Mouse (Mus musculus) heart, adult 8-10 months (tissue): ENCODE results near the gene Pitpnm2. TPM values are rescaled to one million over a fixed set of nuclear protein-coding genes. Genes with fewer than 3 reads are reported as not detected.

Experiments used
- DNase-seq: peaks from one replicate; pipeline ENCODE4 v3.0.0; 2022; ENCODE audit warnings: low spot score
- total RNA-seq, 4 experiments: library from RNA; stranded (reverse); gene quantifications; 2 replicates each; pipeline ENCODE4 v1.2.4; 2022

The Pitpnm2 gene
- total RNA-seq, 4 experiments from 2014 or later = 39.8 to 52.2 (median 44.5) TPM

DNA sequence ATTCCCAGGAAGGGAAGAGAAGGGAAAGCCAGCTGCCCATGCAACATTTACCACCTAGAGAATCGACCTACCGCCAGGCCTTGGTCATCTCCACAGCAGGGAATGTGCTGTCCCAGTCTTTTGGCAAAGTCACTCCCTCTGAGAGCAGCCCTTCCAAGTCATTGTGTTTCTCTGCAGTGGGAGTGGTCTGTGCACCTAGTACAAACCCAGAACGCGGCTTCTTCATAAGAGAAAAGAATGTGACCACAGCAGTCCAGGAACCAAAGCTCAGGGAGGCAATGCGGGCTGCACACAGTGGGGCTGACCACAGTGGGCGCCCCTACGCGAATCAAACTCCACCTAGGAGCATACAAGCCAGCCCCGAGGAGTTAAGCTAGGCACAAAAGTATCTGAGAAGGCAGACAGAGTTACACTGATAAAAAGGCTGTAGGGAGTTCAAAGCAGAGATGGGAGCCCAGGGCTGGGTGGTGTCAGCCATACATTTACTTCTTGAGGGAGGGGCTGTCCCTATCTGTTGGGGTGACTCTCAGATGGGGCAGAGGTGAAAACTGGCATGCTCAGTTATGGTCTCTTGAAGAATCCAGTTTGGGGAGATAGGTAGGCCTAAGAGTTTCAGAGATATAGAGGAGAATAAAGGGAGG lies 1.5 kb downstream of the Pitpnm2 start:
- DNase-seq = peak; percentile 65

DNA sequence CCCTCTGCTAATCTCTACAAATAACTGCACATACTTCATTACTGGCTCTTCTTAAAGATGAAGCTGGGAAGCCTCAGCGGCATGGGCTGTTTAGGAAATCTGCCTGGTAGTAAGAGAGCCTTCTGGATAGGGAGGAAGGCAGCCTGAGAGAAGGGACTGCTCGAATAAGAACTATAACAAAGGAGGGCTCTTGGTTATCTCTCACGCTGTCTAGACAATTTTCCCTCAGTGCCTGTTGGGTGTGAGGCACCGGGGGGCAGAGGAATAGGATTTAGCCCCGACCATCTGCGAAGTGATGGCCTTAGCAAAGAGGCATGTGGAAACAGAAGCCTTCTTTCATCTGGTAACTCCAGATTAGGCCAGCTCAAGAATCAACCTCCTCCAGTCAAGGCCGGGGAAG lies 2.3 kb downstream of the Pitpnm2 start:
- no peak for DNase-seq

DNA sequence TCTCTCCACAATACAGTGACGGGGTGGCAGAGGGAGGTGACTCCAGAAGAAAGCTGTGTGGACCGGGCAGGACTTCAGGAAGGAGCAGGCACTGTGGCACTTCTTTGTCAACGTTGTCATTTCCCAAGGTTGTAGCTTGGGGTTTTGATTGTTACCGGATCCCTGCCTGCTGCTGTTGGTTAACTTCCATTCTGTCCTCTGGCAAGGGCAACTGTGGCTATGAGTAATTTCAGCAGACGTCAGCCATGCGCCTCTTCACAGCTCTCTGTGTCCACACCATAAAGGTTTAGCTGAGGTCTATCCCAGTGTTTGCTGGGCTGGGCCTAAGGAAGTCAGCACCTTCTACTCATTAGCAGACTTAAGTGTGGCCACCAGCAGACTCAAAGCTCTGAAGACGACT lies 4.7 kb downstream of the Pitpnm2 start:
- no peak for DNase-seq

DNA sequence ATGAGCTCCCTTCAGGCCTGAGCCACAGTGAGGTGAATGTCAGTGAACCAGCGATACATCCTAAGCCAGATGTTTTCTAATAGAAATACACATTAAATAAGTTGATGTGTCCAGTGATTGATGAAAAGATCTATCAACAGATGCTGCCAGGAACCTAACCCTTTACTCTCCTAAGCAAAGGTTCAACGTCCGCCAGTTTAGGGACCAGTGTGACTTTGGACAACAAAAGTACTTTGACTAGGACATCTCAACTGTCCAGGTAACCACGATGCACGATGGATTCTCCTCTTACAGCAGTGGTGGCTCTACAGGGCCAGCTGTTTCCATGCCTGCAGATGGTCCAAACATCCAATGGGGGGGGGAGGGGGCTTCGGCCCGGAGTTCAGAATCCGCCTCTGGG lies 5.1 kb downstream of the Pitpnm2 start:
- no peak for DNase-seq

DNA sequence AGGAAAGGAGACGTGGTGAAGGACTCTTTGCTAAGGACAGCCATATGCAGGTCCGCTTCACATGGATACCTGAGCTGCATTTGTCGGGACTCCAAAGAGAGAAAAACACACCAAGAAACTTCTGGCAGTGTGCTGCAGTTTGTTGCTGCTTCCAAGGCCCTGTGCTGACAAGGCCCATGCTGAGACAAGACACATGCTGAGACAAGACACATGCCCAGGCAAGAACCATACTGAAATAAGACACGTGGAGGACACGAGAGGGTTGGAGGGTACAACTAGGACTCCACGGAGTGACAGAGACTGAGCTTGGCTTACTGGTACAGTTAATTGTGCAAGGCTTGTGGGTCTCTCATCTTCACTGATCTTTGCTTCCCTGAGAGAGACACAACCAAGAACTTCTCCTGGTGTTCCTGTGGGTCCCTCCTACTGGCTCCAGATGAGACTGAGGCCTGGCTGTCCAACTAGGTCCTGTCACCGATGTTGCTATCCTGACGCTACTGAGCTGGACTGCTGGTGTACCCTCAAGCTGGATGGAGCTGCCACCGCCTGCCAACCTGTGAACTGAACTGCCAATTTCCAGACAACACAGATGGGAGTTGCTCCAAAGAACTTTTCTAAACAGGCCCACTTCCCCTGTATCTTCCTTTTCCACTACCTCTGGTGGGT lies 6.2 kb downstream of the Pitpnm2 start:
- no peak for DNase-seq

DNA sequence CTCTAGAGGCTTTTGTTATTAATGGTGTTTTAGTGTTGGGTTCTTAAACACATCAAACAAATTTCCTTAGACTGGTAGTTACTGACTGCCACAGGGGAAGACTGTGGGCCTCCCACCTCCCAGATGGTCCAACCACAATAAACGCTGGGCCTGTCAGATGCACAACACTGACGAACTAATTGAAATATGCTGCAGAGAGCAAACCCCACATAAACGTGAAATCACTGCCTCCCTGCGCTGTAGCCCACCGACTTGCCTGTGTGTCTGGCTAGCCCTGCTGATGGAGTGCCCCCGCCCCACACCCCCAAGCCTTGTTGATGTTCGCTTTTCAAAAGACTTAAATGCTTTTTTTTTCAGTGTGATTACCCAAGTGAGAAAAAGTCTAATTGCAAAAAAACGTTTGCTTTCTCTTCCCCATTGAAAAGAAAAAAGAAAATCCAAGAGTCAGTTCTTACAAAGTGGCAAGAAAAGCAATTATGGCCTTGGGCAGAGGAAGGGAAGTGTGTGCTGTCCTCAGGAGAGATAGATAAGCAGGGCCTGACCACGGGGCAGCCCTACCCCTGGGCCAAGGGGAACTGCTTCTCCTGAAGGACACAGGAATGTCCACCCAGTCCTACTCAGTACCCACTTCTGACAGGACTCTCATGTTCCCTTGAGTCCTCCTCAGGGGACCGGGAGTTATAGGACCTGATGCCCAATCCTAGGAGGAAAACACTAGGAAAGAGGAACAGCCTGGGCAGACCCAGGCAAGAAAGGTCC lies 7.7 kb downstream of the Pitpnm2 start:
- DNase-seq = no peak

DNA sequence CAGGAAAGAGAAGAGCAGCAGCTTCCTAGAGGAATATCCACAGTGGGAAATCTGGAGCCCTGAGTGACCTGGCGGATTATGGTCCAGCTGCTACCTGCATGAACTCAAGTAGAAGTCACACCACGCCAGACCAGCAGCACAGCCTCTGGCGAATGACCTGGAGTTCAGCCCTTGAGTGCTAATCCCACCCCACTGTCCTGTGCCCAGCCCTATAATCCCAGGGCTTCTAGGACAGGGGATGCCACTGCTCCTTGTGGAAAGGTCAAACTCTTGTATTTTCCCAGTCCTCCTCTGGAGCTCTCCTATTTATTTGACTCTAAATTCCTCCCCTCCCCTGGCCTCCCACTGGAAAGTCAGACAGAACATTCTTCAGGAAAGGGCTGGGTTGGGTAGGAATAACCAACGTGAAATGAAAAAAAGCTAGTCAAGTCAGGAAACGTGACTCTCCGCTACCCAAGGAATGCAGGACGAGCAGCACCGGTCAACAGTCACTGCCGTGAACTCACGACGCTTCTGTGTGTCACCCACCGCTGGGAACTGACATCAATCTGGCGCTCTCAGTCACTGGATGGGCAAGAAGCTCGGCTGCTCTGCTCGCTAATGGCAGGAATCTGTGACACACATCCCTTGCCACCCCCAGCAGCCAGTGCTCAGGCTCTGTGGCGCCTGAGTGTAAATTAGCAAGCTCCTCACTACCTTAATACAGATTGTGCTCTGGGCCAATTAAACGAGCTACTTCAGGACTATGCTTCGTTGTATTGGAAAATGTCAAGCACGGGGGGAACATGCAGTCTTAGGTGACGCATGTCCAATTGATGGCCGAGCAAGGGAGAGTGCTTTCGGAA lies 8.5 kb downstream of the Pitpnm2 start:
- DNase-seq = no peak

DNA sequence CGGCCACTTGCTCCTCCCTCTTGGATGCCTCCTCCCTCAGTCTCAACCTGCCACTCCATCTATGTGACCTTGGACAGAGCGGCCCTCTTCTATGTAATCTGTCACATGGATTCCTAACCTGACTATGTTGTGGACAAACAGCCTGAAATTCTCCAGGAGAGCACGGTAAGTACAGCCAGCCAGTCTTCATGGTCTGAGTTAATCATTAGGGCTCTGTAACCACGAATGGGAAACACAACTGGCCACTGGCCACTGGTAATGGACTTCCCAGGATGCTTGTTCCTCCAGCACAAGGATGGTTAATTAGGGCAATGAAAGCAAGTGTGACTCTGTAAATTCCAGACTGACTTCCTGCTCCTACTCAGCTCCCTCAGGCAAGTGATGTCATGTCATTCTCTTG lies 13.4 kb downstream of the Pitpnm2 start:
- DNase-seq = no peak

DNA sequence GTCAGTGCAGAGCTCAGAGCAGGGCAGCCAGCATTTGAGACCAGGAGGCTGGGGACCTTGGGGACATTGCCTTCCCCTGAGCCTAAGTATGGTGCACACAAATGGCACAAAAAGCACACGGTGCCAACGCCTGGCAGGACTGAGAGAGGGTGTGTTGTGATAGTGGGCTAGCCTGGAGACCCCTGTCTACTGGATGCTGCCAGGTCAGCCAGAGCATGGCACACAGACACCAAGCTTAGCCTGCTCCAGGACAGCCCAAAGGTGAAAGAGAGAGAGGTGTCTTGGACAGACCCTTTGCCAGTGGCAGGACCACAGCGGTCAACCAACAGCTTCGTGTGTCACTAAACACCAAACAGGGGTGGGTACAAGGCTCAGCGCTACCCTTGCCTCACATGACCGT lies 14.8 kb downstream of the Pitpnm2 start:
- DNase-seq = no peak

DNA sequence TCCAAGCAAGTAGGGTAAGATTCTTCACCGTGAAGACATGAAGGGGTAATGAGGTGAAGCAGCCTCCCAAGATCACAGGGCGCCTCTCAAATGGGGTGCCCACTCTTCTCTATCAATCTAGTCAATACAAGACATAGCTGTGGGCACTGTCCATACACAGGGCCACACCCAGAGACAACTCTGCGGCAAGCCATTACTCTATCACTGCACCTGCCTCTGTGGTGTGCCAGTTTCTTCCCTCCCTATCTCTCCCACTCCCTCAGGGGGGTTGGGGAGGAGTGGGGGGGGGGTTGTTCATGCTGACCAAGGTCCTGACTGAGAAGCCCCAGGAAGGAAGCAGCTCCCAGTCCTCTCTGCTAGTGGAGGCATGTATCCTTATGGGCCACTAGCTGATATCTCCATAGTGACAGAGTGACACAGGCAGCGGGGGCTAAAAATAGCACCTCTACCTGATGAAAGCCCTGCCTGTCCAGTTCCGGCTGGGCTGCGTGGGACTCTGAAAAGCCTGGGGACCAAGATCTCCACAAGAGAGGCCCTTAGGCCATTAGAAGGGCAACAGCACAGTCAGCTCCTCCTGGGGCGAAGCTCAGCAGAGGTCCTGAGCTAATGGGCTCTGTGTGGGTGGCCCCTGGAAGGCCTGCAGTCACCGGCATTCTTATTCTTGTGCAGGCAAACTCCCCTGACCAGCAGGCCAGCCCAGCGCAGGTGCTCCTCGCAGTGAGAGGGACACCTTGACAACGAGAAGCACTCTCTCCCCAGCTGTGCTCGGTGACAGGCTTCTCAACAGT lies 15.5 kb downstream of the Pitpnm2 start:
- DNase-seq = no peak

DNA sequence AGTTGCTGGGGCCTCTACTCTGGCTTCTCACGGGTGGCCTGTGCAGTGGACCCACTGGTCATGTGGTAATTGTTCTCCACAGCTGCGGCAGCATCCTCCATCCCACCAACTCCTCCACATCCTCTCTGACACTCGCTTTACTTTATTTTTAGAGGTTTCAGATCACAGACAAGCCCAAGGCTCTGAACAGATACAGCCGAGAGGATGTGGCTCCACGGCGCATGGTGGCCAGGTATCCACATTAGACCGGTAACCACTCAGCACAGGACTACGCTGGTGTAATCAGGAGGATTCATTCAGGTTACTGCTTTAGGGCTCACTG lies 16.5 kb downstream of the Pitpnm2 start:
- DNase-seq = no peak

DNA sequence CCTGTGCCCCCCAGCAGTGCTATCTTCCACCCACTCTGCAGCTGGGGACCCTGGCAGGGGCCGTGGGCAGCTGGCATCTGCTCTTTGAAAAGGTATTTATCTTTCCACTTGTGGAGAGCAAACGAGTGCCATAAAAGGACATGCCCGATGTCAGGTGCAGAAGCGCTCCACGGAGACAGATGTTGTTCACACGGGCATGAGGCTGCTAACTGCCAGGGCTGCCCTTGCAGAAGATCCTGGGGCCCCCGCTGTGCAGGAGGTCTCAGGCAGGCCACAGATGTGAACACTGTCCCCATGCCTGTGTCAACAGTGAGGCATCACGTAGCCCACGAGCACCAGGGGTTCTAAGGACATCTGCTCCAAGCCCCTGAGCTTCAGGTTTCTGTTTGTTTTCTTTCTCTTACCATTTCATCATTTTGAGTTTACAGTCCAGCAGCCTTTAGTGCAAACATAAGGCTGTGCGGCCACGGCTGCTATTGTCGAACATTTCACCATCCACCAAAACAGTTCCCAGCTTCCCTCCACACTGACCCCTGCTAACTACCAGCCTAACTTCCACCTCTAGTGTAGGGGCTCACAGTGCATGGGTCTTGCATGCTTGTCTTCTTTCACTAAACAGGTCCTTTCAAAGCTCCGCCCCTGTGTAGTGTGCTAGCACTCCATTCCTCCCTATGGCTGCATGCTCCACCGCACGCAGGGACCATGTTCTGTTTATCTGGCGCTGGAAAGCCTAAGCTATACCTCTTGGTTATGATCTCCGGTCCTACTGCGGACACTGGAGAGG lies 17.0 kb downstream of the Pitpnm2 start:
- no peak for DNase-seq

DNA sequence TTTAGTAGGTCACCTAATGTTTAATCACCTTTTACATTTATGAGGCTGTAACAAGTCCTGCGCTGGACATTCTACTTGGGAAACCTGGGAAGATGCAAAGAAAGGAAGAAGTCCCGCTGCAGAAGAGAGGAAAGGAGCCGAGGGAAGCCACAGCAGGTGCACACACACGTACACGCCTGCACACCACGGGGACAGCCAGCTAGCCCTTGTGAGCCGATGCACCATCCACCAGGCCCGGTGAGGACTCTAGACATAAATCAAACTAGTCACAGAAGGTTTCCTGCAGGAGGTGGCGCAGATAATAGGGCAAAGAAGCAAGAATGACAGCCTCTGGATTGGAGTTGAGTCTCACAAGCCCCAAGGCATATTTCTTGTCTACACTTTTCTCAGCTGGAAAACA lies 19.1 kb downstream of the Pitpnm2 start:
- DNase-seq = no peak

DNA sequence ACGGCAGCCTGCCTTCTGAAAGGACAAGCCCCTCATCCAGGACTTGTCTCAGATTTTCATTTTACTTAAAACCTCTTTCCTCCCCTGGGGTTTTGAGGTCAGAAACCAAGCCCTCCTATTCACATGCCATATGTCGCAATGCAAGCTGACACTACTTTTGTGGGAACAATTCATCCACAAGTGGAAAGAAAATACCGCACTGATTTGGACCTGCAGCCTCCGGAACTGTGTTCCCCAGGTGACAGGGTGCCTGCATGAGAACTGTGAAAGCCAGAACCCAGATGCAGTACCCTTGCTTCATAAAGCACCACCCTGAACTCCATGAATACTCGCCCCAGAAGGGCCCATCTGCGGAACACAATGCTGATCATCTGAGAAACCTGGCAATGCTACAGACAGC lies 22.4 kb downstream of the Pitpnm2 start:
- no peak for DNase-seq

DNA sequence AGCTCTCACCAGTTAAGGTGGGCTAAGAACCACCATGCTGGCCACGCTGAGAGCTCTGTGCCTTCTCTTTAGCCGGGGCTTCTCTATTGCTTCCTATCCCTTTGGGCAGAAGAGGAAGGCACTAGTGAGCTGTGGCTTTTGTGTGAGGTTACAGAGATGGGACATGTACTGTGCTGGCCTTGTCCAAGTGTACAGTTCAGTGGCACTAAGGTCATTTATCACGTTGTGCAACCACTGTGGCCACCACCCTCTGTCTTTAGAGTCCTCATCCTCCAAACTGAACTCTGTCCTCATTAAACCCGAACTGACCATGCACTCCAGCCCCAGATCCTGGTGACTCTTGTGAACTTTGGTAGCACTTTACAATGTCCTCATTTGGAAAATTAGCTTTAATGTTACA lies 23.1 kb downstream of the Pitpnm2 start:
- DNase-seq = no peak

DNA sequence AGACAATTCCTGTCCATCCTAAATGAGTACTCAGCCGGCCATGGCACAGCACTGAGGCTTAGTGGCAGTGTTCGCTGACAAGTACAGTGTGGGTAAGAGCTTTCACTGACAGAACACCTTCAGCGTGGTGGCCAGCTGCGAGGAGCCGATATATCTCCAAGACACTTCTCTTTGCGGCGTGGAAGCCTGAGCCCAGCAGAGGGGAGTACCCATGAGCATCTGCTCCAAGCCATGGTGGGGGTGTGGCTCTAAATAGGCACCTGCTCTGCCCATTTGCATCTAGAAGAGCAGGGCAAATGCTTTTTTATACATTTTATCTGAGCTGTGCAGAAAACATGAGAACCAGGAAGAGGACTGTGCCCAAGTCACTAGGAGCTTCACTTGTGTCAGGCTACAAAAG lies 23.7 kb downstream of the Pitpnm2 start:
- no peak for DNase-seq

DNA sequence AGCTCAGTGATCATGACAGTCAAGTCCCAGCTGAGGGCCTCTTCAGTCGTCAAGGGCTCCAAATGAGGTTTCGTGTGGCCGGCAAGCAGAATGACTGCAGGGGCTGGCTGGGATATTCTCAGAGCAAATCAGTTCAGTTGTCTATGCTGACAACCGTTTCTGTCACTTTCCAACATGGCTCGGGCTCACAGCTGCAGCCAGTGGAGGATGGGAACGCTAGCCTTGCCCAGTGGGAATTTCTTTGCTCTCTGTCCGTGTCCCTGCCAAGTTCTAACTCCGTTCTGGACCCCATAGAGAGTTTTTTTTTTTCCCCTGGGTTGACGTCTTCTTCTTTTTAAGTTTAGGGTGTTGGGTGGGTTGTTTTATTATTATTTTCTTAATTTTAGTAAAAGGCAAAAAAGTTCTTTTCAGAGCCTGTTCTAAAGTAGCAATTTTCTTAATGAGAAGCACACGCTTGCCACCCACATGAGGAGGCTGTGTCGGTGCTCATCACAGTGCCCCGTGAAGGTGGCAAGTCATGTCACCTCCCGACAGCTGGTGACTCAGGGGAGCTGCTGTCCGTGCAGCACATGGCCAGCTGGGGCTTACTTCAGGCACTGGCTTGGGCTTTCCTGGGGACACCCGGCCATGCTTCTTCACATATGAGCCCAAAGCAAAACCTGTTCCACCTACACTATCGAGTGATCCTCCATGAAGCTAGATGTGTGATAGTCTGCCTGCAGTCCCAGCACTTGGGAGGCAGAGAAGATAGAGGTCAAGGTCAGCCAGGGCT lies 25.1 kb downstream of the Pitpnm2 start:
- no peak for DNase-seq

DNA sequence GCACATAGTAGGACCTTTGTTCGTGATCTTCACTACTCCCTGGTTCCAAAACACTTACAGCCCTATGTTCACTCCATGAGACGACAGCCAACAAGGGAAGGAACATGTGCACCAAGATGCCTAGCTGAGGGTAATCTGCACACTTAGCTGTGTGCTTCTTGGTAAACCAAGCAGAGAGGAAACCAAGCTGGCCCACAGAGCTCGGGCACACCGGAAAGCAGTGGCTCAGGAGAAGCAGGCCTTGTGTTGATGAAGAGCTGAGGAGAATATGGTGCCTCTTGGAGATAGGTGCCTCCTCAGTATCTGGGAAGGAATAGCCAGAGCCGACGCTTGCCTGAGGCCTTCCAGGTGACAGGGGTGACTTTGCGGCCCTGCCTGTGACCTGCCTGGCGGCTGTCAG lies 26.0 kb downstream of the Pitpnm2 start:
- no peak for DNase-seq

DNA sequence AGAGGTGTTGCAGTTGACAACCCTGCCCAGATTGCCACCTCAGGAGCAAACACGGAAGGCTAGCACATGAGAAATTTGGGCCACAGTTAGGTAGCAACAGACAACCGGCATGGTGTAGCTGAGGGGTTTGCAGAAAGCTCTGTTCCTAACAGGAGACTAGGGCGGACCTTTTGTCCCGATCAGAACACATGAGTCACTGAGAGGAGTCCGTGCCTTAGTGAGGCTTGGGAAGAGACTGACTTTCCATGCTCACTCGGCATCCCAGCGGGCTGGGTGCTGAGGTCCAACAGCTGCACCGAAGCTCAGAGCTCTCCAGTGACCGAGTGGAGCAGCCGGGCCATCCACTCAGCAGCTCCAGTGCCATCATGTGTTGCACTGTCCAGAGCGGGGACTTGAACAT lies 26.9 kb downstream of the Pitpnm2 start:
- DNase-seq = no peak

DNA sequence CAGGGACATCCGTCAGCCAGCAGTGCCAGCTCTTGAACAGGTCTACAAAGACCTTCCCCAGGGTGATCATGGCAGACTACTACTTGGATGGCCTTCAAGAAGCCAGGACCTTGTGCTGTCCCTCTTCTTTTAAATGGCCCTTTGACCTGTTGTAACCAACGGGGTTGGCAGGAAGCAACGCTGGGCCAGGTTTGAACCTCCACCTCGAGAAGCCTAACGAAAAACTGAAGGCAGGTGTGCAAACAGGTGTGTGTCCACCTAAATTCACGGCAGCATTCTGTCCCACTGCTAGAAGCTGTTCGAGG lies 27.9 kb downstream of the Pitpnm2 start:
- no peak for DNase-seq
